Mouse (Mus musculus) liver, postnatal 0 days (tissue): ENCODE data around the gene Klhl10. TPM values are rescaled to one million over a fixed set of nuclear protein-coding genes. Genes with fewer than 3 reads are reported as not detected.
A peak's percentile ranks its signal among the peaks of the same experiment; 100 is the strongest.

Experiments used
- ATAC-seq: fragments of 200-750 bp; cut with Nextera tagmentation; 2 replicates; pipeline ENCODE4 v1.8.0; 2017; ENCODE audit warnings: mild to moderate bottlenecking, moderate library complexity
- DNase-seq: peaks from one replicate; pipeline ENCODE4 v3.0.0-alpha.2; 2016
- H3K27ac ChIP-seq: fragments of 300-500 bp; sonication (generic); 2 replicates; pipeline ENCODE4 v1.5.1; 2014; ENCODE audit warnings: antibody characterized with exemption, moderate library complexity, mild to moderate bottlenecking, low read depth
- H3K27me3 ChIP-seq: fragments of 300-500 bp; sonication (generic); 2 replicates; pipeline ENCODE4 v1.6.1; 2014; ENCODE audit warnings: low read length, control low read depth, mixed read lengths; ENCODE audit not compliant: insufficient read depth
- H3K36me3 ChIP-seq: fragments of 300-500 bp; sonication (generic); replicated peaks from 2 replicates; pipeline ENCODE4 v1.6.1; 2014; ENCODE audit warnings: mild to moderate bottlenecking, control low read depth, low read length, moderate library complexity, mixed read lengths; ENCODE audit not compliant: insufficient read depth
- H3K4me1 ChIP-seq: fragments of 300-500 bp; sonication (generic); 2 replicates; pipeline ENCODE4 v1.6.1; 2014; ENCODE audit warnings: antibody characterized with exemption, mild to moderate bottlenecking, control low read depth; ENCODE audit not compliant: insufficient read depth
- H3K4me2 ChIP-seq: fragments of 300-500 bp; sonication (generic); 2 replicates; pipeline ENCODE4 v1.6.1; 2014; ENCODE audit warnings: low read depth, mild to moderate bottlenecking, low read length, moderate library complexity, mixed read lengths
- H3K4me3 ChIP-seq: fragments of 300-500 bp; sonication (generic); 2 replicates; pipeline ENCODE4 v1.5.1; 2014; ENCODE audit warnings: low read depth, low read length
- H3K9ac ChIP-seq: fragments of 300-500 bp; sonication (generic); replicated peaks from 2 replicates; pipeline ENCODE4 v1.6.1; 2014; ENCODE audit warnings: mild to moderate bottlenecking, moderate library complexity
- H3K9me3 ChIP-seq: fragments of 300-500 bp; sonication (generic); 2 replicates; pipeline ENCODE4 v1.6.1; 2016; ENCODE audit warnings: mild to moderate bottlenecking, control low read depth, low read length, mixed read lengths
- CTCF ChIP-seq: sonication (generic); IDR thresholded peaks from 2 replicates; pipeline ENCODE4 v1.5.1; 2016; ENCODE audit warnings: antibody characterized with exemption, low read depth
- EP300 ChIP-seq: IDR thresholded peaks from 2 replicates; pipeline ENCODE4 v1.6.1; 2016; ENCODE audit warnings: antibody characterized with exemption, low read depth, mild to moderate bottlenecking
- WGBS: fragments of 180-500 bp; shearing (Covaris S2); extraction: QIAGEN DNeasy Blood & Tissue Kit; methylation state at CpG from one replicate; pipeline ENCODE4 v1.1.7; 2014; ENCODE audit not compliant: insufficient replicate concordance; 5-methylcytosine and 5-hydroxymethylcytosine counted together
- polyA plus RNA-seq: library from polyadenylated mRNA; unstranded; fragments of >200 nt; fragmentation: Nextera tagmentation; extraction: Ambion mirVana; gene quantifications from 2 replicates; pipeline ENCODE4 v1.2.1, GENCODE M21; 2015

The Klhl10 gene
- polyA plus RNA-seq, 1 experiment from 2014 or later, result 0.07 TPM

DNA sequence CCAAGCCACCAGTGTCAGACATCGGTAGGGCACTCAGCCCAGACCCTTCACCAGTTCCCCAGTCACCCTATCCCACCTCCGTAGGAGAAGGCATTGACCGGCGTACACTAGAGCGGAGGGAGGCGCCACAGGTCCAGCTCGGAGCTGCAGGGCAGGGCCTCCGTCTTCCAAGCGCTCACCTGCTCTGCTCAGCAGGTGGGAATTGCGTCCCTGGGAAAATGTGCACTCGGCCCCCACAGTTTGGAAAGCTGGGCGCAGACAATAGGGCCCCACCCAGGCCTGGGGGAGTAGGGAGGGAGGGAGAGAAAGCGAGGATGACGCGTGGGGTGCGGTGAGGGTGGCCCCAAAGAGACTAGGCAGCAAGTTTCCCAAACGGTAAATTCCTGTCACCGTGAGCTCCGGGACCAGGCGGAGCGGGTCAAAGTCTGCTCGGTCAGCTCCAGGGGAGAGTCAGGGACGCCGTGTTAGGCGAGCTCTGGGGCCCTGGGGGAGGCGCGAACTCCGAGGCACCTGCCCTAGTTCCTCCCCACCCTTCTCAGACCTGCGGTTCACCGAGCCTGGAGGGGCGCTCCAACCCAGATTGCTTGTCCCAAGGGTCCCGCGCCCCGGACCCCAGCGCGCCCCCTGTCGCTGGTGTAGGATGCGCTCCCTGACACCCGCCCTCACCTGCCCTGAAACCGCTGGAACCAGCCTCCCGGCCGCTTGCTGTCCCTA, 44.7 kb upstream of the Klhl10 start:
- WGBS, result under 1% methylated on average over 42 of the region's 42 CpGs
- Histone ChIP-seq H3K4me3 (peak overlapping the region; percentile 70), H3K4me1 (peaks cover 37% of the 10 kb centered on the region), H3K36me3 (no peaks in the 10 kb centered on the region), H3K9ac (peak overlapping the region; percentile 80), H3K27ac (peak overlapping the region; percentile 98), H3K27me3 (no peaks in the 10 kb centered on the region), H3K9me3 (no peaks in the 10 kb centered on the region), H3K4me2 (peak overlapping the region; percentile 66)
- DNase-seq (no peak), ATAC-seq (peak; percentile 58)
- TF ChIP-seq CTCF, result peak; percentile 64
- peak; percentile 6; the same call in 1 of the 2 replicates for TF ChIP-seq EP300

DNA sequence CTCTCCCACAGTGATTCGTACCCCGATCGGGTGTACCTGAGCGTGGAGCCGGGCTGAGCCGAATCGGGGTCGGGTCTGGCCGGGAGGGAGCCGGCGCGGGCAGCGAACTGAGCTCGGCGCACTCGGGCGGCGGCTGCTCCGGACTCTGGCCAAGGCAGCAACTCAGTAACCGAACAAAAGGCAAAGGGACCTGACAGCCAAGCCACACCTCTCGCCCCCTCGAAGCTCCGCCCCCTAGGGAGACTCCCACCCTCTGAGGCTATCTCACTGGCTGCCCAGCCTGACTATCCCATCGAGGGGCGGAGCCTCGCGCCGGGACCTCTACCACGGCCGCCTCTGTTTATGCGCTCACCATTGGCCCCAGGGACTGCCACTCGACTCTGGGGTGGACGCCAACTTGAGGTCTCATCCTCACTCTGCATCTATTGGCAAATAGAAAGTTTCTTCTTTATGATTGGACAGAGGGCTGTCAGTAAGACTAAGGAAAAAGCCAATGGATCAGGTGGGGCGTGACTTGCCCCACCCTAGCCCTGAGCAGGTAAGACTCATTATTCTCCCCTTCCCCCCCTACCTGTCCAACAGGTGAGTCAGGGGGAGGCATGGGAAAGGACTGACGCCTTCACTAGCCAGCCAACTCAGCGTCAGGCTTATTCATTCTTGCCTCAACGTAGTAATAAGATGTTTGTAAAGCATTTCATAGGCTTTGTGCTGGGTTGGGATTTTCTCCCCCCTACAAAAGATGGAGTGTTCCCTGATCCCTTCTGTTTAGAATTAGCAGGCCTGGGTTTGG, 43.9 kb upstream of the Klhl10 start, which contains the start of gene Jup:
Jup (minus strand) TSS at position 164 of the 790 bp plus-strand sequence.
- WGBS, result 2% methylated on average over 37 of the region's 37 CpGs
- Histone ChIP-seq H3K27me3 (no peaks in the 10 kb centered on the region), H3K36me3 (no peaks in the 10 kb centered on the region), H3K4me2 (peak within 1 kb of the TSS; percentile 66), H3K4me3 (peak within 1 kb of the TSS; percentile 70), H3K27ac (peak within 1 kb of the TSS; percentile 98), H3K9ac (peak within 1 kb of the TSS; percentile 80), H3K9me3 (no peaks in the 10 kb centered on the region), H3K4me1 (peaks cover 37% of the 10 kb centered on the region)
- TF ChIP-seq CTCF, result no peak; the same call in 1 of the 2 replicates
- 0 out of 2 replicates have a peak, but pooled peaks have one; percentile 16 for TF ChIP-seq EP300
- ATAC-seq (peak; percentile 97), DNase-seq (peak; percentile 97)

DNA sequence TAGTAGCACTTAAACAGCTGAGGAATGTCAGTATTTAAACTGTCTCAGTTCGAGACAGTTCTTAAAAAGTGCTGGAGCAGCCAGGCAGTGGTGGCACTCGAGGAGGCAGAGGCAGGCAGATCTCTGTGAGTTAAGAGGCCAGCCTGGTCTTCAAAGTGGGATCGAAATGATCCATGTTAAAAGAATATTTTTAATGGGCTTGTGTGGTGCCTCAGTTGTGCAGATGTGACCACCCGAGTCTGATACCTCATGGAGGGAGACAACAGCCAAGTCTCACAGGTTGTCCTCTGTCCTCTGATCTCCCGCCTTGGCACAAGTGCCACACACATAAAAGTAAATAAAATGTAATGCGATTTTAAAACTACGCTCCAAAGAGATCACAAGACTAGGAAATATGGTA, 43.2 kb upstream of the Klhl10 start:
- no peak for TF ChIP-seq EP300
- no peak for TF ChIP-seq CTCF
- Histone ChIP-seq H3K27ac (no peak overlapping the region), H3K9ac (no peak overlapping the region), H3K4me3 (no peak overlapping the region), H3K4me2 (no peak overlapping the region), H3K4me1 (peaks cover 34% of the 10 kb centered on the region), H3K27me3 (no peaks in the 10 kb centered on the region), H3K36me3 (no peaks in the 10 kb centered on the region), H3K9me3 (no peaks in the 10 kb centered on the region)
- ATAC-seq, result no peak
- DNase-seq, result no peak
- WGBS, result 88% methylated on average over 7 of the region's 7 CpGs

DNA sequence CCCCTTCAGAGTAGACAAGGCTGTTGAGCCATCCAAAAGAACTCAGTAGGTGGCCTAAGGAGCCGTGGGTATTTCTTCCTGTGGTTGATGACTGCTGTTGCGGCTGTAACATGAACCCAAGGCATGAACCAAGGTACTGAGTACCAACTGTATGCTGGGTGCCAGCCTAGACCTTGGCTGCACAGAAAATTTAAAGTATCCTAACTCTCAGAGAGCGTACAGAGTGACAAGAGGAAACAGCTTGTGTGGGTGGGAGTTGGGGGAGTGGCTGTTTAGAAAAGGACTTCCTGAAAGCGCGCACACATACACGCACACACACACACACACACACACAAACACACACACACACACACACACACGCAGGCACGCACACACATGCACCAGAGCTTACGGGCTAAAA, 42.4 kb upstream of the Klhl10 start:
- Histone ChIP-seq H3K4me3 (no peak overlapping the region), H3K9ac (no peak overlapping the region), H3K4me1 (peaks cover 28% of the 10 kb centered on the region), H3K4me2 (no peak overlapping the region), H3K9me3 (no peaks in the 10 kb centered on the region), H3K27me3 (no peaks in the 10 kb centered on the region), H3K36me3 (no peaks in the 10 kb centered on the region), H3K27ac (no peak overlapping the region)
- 44% methylated on average over 9 of the region's 9 CpGs for WGBS
- DNase-seq (no peak), ATAC-seq (no peak)
- TF ChIP-seq CTCF (no peak), EP300 (no peak)

DNA sequence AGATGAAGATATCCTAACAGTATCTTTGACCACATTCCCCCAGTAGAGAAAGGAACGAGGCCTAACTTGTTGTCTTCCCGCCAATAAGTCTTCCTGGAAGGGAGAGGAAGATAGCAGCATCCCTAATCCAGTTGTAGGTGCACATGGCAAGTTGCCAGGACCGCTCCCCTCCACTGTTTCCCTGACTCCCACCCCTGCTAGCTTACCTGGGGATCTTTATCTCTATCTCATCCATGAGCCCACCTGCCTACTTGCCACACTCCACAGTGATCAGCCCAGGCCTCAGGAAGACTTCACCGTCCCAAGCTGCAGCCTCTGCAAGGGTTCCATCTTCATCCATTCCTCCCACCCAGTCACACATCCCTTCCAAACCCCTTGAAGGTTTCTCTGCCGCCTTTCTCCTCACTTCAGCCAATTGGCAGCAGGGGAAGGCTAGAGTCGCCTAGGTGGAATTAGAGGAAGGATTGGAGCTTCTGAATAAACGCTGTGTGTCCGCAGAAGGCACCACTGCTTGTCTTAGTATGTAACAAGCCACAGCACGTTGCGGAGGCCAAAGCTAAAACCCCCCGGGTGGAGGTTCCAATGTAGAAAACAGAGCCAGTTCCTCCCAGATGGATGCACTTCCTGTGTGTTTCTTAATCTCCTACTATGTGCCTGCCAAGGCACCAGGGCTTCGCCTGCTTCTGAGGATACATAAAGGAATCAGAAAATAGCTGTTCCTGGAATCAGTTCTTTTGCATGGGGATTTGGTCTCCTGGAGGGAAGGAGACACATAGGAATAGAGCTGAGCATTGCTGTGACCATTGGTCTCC, 41.8 kb upstream of the Klhl10 start:
- Histone ChIP-seq H3K9me3 (no peaks in the 10 kb centered on the region), H3K27me3 (no peaks in the 10 kb centered on the region), H3K27ac (no peak overlapping the region), H3K4me2 (no peak overlapping the region), H3K4me3 (no peak overlapping the region), H3K36me3 (no peaks in the 10 kb centered on the region), H3K9ac (no peak overlapping the region), H3K4me1 (peaks cover 21% of the 10 kb centered on the region)
- ATAC-seq, result no peak
- TF ChIP-seq EP300 (no peak), CTCF (no peak)
- DNase-seq, result no peak
- 70% methylated on average over 12 of the region's 12 CpGs for WGBS
